Mouse (Mus musculus) adrenal gland, postnatal 10 days (tissue): Measurements from ENCODE around the gene Krtap4-2. TPM values are rescaled to one million over a fixed set of nuclear protein-coding genes. Genes with fewer than 3 reads are reported as not detected.

Experiments used
- DNase-seq: peaks from one replicate; pipeline ENCODE4 v3.0.0; 2021; ENCODE audit warnings: mixed read lengths
- total RNA-seq, 2 experiments: library from RNA; stranded (reverse); gene quantifications; 2 replicates each; pipeline ENCODE4 v1.2.3; 2021

The Krtap4-2 gene
- total RNA-seq, 2 experiments from 2014 or later = not detected

GRCm38 (mm10) chr11:99585096-99585495, 49.8 kb downstream of the Krtap4-2 start:
- no peak for DNase-seq

Other genes starting within 250 kb of the Krtap4-2 start
- 1 to 10 TPM; 7.0 to 8.2 TPM for gene Krt10, start 245.7 kb downstream of the Krtap4-2 start, total RNA-seq
- gene Krt12, start 212.8 kb downstream of the Krtap4-2 start, total RNA-seq = not detected
- gene Krt20, start 196.9 kb downstream of the Krtap4-2 start, total RNA-seq = 1 to 10 TPM; 1.8 to 2.3 TPM
- gene Krt23, start 141.9 kb downstream of the Krtap4-2 start, total RNA-seq = 10 to 100 TPM in 1 of 2 experiments, 1 to 10 TPM in 1; 4.4 to 12.8 TPM
- not detected for gene Krt39, start 113.7 kb downstream of the Krtap4-2 start, total RNA-seq
- not detected for gene Krt40, start 91.9 kb downstream of the Krtap4-2 start, total RNA-seq
- gene Krtap3-3, start 84.2 kb downstream of the Krtap4-2 start, total RNA-seq = not detected
- not detected for gene Krtap3-2, start 78.2 kb downstream of the Krtap4-2 start, total RNA-seq
- gene Gm11939, start 75.6 kb downstream of the Krtap4-2 start, total RNA-seq = not detected
- not detected for gene Krtap3-1, start 68.5 kb downstream of the Krtap4-2 start, total RNA-seq
- gene Krtap1-5, start 54.1 kb downstream of the Krtap4-2 start, total RNA-seq = not detected
- gene Krtap1-4, start 51.4 kb downstream of the Krtap4-2 start, total RNA-seq = not detected
- not detected for gene Krtap1-3, start 43.7 kb downstream of the Krtap4-2 start, total RNA-seq
- gene Krtap9-3, start 37.0 kb downstream of the Krtap4-2 start, total RNA-seq = not detected
- gene Gm11938, start 31.8 kb downstream of the Krtap4-2 start, total RNA-seq = not detected
- not detected for gene Gm11937, start 24.9 kb downstream of the Krtap4-2 start, total RNA-seq
- not detected for gene Krtap2-4, start 20.2 kb downstream of the Krtap4-2 start, total RNA-seq
- not detected for gene Gm11562, start 14.6 kb downstream of the Krtap4-2 start, total RNA-seq
- not detected for gene Krtap4-1, start 6.8 kb downstream of the Krtap4-2 start, total RNA-seq
- gene Krtap4-7, start 9.0 kb upstream of the Krtap4-2 start, total RNA-seq = not detected
- not detected for gene Gm11555, start 15.2 kb upstream of the Krtap4-2 start, total RNA-seq
- not detected for gene Gm11563, start 23.9 kb upstream of the Krtap4-2 start, total RNA-seq
- not detected for gene Krtap4-6, start 30.9 kb upstream of the Krtap4-2 start, total RNA-seq
- not detected for gene Gm14190, start 55.7 kb upstream of the Krtap4-2 start, total RNA-seq
- not detected for gene Gm14180, start 99.2 kb upstream of the Krtap4-2 start, total RNA-seq
- gene Gm11595, start 137.8 kb upstream of the Krtap4-2 start, total RNA-seq = not detected
- not detected for gene Krtap4-8, start 145.6 kb upstream of the Krtap4-2 start, total RNA-seq
- gene Krtap4-9, start 150.1 kb upstream of the Krtap4-2 start, total RNA-seq = not detected
- gene Gm11596, start 158.4 kb upstream of the Krtap4-2 start, total RNA-seq = not detected
- gene Gm11569, start 163.8 kb upstream of the Krtap4-2 start, total RNA-seq = not detected
- not detected for gene Gm11554, start 169.4 kb upstream of the Krtap4-2 start, total RNA-seq
- not detected for gene Krtap4-13, start 174.8 kb upstream of the Krtap4-2 start, total RNA-seq
- gene Gm11564, start 180.6 kb upstream of the Krtap4-2 start, total RNA-seq = not detected
- not detected for gene 2300003K06Rik, start 203.0 kb upstream of the Krtap4-2 start, total RNA-seq
- gene Krtap4-16, start 216.5 kb upstream of the Krtap4-2 start, total RNA-seq = not detected
- gene Gm11568, start 222.8 kb upstream of the Krtap4-2 start, total RNA-seq = not detected
- not detected for gene Gm11559, start 229.4 kb upstream of the Krtap4-2 start, total RNA-seq
- not detected for gene Krtap9-1, start 238.3 kb upstream of the Krtap4-2 start, total RNA-seq
- gene Gm11567, start 244.1 kb upstream of the Krtap4-2 start, total RNA-seq = not detected